Mouse (Mus musculus) CH12.LX (cell line): Measurements from ENCODE around the gene Wdr63. TPM values are rescaled to one million over a fixed set of nuclear protein-coding genes. Genes with fewer than 3 reads are reported as not detected.

Experiments
- DNase-seq: peaks from one replicate; pipeline ENCODE4 v3.0.0-alpha.2; 2013; ENCODE audit errors: extremely low read depth
- H3K27ac ChIP-seq: 2 replicates; pipeline ENCODE4 v1.5.1; 2012; ENCODE audit warnings: low read depth, mild to moderate bottlenecking, control low read depth, moderate library complexity; ENCODE audit not compliant: insufficient read depth
- H3K27me3 ChIP-seq: replicated peaks from 2 replicates; pipeline ENCODE3; 2012; ENCODE audit warnings: inconsistent platforms
- H3K36me3 ChIP-seq, 2 experiments: replicated peaks in 1 of 2; 2 replicates each; pipeline versions ENCODE3 to v1.6.1; 2012; ENCODE audit warnings: inconsistent platforms in 1 of 2, low read length in 1 of 2, mild to moderate bottlenecking in 1 of 2, mixed read lengths in 1 of 2, moderate library complexity in 1 of 2; ENCODE audit not compliant: control insufficient read depth in 1 of 2, insufficient read depth in 1 of 2
- H3K4me1 ChIP-seq, 2 experiments: 2 replicates each; pipeline ENCODE4 v1.6.1; 2012; ENCODE audit warnings: inconsistent platforms in 1 of 2, moderate library complexity in 1 of 2; ENCODE audit not compliant: insufficient read depth in 2 of 2, control insufficient read depth in 1 of 2
- H3K4me2 ChIP-seq: 2 replicates; pipeline ENCODE4 v1.6.1; 2012; ENCODE audit warnings: low read depth, mild to moderate bottlenecking, control low read depth; ENCODE audit not compliant: poor library complexity, insufficient read depth, severe bottlenecking
- H3K4me3 ChIP-seq, 3 experiments: fragments of 150-350 bp in 1 of 3; sonication (generic) in 1 of 3; replicated peaks in 1 of 3; 2 replicates each; pipeline versions ENCODE3 to v1.5.1; 2011 to 2012; ENCODE audit warnings: low read depth in 2 of 3, low read length in 2 of 3, mild to moderate bottlenecking in 2 of 3, moderate library complexity in 2 of 3, control low read depth in 1 of 3, improper control_type of control experiment in 1 of 3, inconsistent platforms in 1 of 3, mixed read lengths in 1 of 3; ENCODE audit not compliant: poor library complexity in 1 of 3
- H3K79me2 ChIP-seq: replicated peaks from 2 replicates; pipeline ENCODE4 v1.6.1; 2012; ENCODE audit warnings: mild to moderate bottlenecking, moderate library complexity; ENCODE audit not compliant: control insufficient read depth, poor library complexity, insufficient read depth, severe bottlenecking; ENCODE audit errors: extremely low read depth
- H3K9ac ChIP-seq: 2 replicates; pipeline ENCODE4 v1.6.1; 2012; ENCODE audit warnings: low read depth, mild to moderate bottlenecking, control low read depth, moderate library complexity; ENCODE audit not compliant: insufficient read depth
- H3K9me3 ChIP-seq: replicated peaks from 2 replicates; pipeline ENCODE3; 2012; ENCODE audit warnings: low read length, inconsistent platforms, mixed read lengths
- BHLHE40 ChIP-seq: IDR thresholded peaks from 2 replicates; pipeline ENCODE4 v1.6.1; 2011; ENCODE audit warnings: mild to moderate bottlenecking, low read depth, low read length, improper control_type of control experiment
- CHD1 ChIP-seq: IDR thresholded peaks from 2 replicates; pipeline ENCODE4 v1.6.1; 2012; ENCODE audit warnings: low read depth, low read length, improper control_type of control experiment, inconsistent platforms
- CHD2 ChIP-seq: IDR thresholded peaks from 2 replicates; pipeline ENCODE4 v1.6.1; 2011; ENCODE audit warnings: low read length, improper control_type of control experiment
- E2F4 ChIP-seq: IDR thresholded peaks from 2 replicates; pipeline ENCODE4 v1.6.1; 2011; ENCODE audit warnings: low read depth, low read length, improper control_type of control experiment; ENCODE audit not compliant: insufficient replicate concordance
- ELF1 ChIP-seq: IDR thresholded peaks from 2 replicates; pipeline ENCODE4 v1.6.1; 2014; ENCODE audit warnings: low read depth, mild to moderate bottlenecking, inconsistent platforms, low read length, improper control_type of control experiment
- EP300 ChIP-seq: IDR thresholded peaks from 2 replicates; pipeline ENCODE4 v1.6.1; 2011; ENCODE audit warnings: low read length, improper control_type of control experiment
- ETS1 ChIP-seq: conservative IDR thresholded peaks from 2 replicates; pipeline ENCODE4 v1.6.1; 2012; ENCODE audit warnings: low read depth, mild to moderate bottlenecking, inconsistent platforms, low read length, improper control_type of control experiment, moderate library complexity
- GABPA ChIP-seq: IDR thresholded peaks from 2 replicates; pipeline ENCODE4 v1.6.1; 2012; ENCODE audit warnings: low read depth, low read length, improper control_type of control experiment, inconsistent platforms; ENCODE audit not compliant: insufficient replicate concordance
- HCFC1 ChIP-seq: IDR thresholded peaks from 2 replicates; pipeline ENCODE4 v1.6.1; 2012; ENCODE audit warnings: low read depth, mild to moderate bottlenecking, inconsistent platforms, low read length, improper control_type of control experiment
- IRF4 ChIP-seq: IDR thresholded peaks from 2 replicates; pipeline ENCODE4 v1.6.1; 2014; ENCODE audit warnings: low read depth, mild to moderate bottlenecking, inconsistent platforms, low read length, improper control_type of control experiment
- JUN ChIP-seq: IDR thresholded peaks from 2 replicates; pipeline ENCODE4 v1.6.1; 2011; ENCODE audit warnings: low read depth, mild to moderate bottlenecking, low read length, improper control_type of control experiment, moderate library complexity; ENCODE audit not compliant: insufficient read depth
- JUND ChIP-seq: conservative IDR thresholded peaks from 2 replicates; pipeline ENCODE4 v1.6.1; 2011; ENCODE audit warnings: low read depth, low read length, improper control_type of control experiment
- KAT2A ChIP-seq: IDR thresholded peaks from 2 replicates; pipeline ENCODE4 v1.6.1; 2012; ENCODE audit warnings: low read length, improper control_type of control experiment, inconsistent platforms; ENCODE audit not compliant: insufficient replicate concordance
- MAFK ChIP-seq: IDR thresholded peaks from 2 replicates; pipeline ENCODE4 v1.6.1; 2011; ENCODE audit warnings: low read length, improper control_type of control experiment; ENCODE audit not compliant: insufficient replicate concordance
- MAX ChIP-seq: IDR thresholded peaks from 2 replicates; pipeline ENCODE4 v1.6.1; 2011; ENCODE audit warnings: low read length, improper control_type of control experiment
- MAZ ChIP-seq: IDR thresholded peaks from 2 replicates; pipeline ENCODE4 v1.6.1; 2012; ENCODE audit warnings: low read depth, mild to moderate bottlenecking, inconsistent platforms, low read length, improper control_type of control experiment, moderate library complexity
- MEF2A ChIP-seq: IDR thresholded peaks from 2 replicates; pipeline ENCODE4 v1.6.1; 2014; ENCODE audit warnings: low read depth, mild to moderate bottlenecking, inconsistent platforms, low read length, improper control_type of control experiment, borderline replicate concordance
- MYC ChIP-seq: IDR thresholded peaks from 2 replicates; pipeline ENCODE4 v1.6.1; 2011; ENCODE audit warnings: low read depth, mild to moderate bottlenecking, improper control_type of control experiment, low read length
- PAX5 ChIP-seq: IDR thresholded peaks from 2 replicates; pipeline ENCODE4 v1.6.1; 2012; ENCODE audit warnings: low read length, inconsistent platforms, mixed read lengths
- POLR2A ChIP-seq: IDR thresholded peaks from 2 replicates; pipeline ENCODE4 v1.6.1; 2011; ENCODE audit warnings: low read depth, mild to moderate bottlenecking, improper control_type of control experiment, low read length
- POLR2AphosphoS2 ChIP-seq: IDR thresholded peaks from 2 replicates; pipeline ENCODE4 v1.6.1; 2011; ENCODE audit warnings: low read depth, low read length, improper control_type of control experiment
- RAD21 ChIP-seq: IDR thresholded peaks from 2 replicates; pipeline ENCODE4 v1.6.1; 2011; ENCODE audit warnings: low read depth, mild to moderate bottlenecking, low read length, improper control_type of control experiment, moderate library complexity
- RCOR1 ChIP-seq: conservative IDR thresholded peaks from 2 replicates; pipeline ENCODE4 v1.6.1; 2012; ENCODE audit warnings: low read depth, mild to moderate bottlenecking, inconsistent platforms, low read length, improper control_type of control experiment
- SIN3A ChIP-seq: IDR thresholded peaks from 2 replicates; pipeline ENCODE4 v1.6.1; 2012; ENCODE audit warnings: low read length, improper control_type of control experiment, inconsistent platforms
- SMC3 ChIP-seq: IDR thresholded peaks from 2 replicates; pipeline ENCODE4 v1.6.1; 2011; ENCODE audit warnings: low read depth, low read length, improper control_type of control experiment
- TBP ChIP-seq: conservative IDR thresholded peaks from 2 replicates; pipeline ENCODE4 v1.6.1; 2011; ENCODE audit warnings: low read depth, low read length, improper control_type of control experiment
- TCF12 ChIP-seq: IDR thresholded peaks from 2 replicates; pipeline ENCODE4 v1.6.1; 2014; ENCODE audit warnings: low read depth, mild to moderate bottlenecking, inconsistent platforms, low read length, improper control_type of control experiment
- UBTF ChIP-seq: IDR thresholded peaks from 2 replicates; pipeline ENCODE4 v1.6.1; 2012; ENCODE audit warnings: low read depth, mild to moderate bottlenecking, inconsistent platforms, low read length, improper control_type of control experiment, moderate library complexity
- USF1 ChIP-seq: IDR thresholded peaks from 2 replicates; pipeline ENCODE4 v1.6.1; 2014; ENCODE audit warnings: low read depth, mild to moderate bottlenecking, inconsistent platforms, low read length, improper control_type of control experiment
- USF2 ChIP-seq: conservative IDR thresholded peaks from 2 replicates; pipeline ENCODE4 v1.6.1; 2011; ENCODE audit warnings: low read depth, low read length, improper control_type of control experiment
- ZC3H11A ChIP-seq: IDR thresholded peaks from 2 replicates; pipeline ENCODE4 v1.6.1; 2012; ENCODE audit warnings: low read depth, mild to moderate bottlenecking, inconsistent platforms, low read length, improper control_type of control experiment
- ZKSCAN1 ChIP-seq: IDR thresholded peaks from 2 replicates; pipeline ENCODE4 v1.6.1; 2012; ENCODE audit warnings: low read depth, inconsistent platforms, low read length, improper control_type of control experiment, borderline replicate concordance
- ZMIZ1 ChIP-seq: IDR thresholded peaks from 2 replicates; pipeline ENCODE4 v1.6.1; 2012; ENCODE audit warnings: low read depth, mild to moderate bottlenecking, inconsistent platforms, low read length, improper control_type of control experiment
- ZNF384 ChIP-seq: IDR thresholded peaks from 2 replicates; pipeline ENCODE4 v1.6.1; 2012; ENCODE audit warnings: low read depth, low read length, improper control_type of control experiment, inconsistent platforms
- dilution Hi-C: fragments of 300-500 bp; cut with MboI; formaldehyde crosslinking; loops from 2 replicates; pipeline ENCODE4 v1.14.3; 2020; ENCODE audit warnings: low sequenced_read_pairs; ENCODE audit not compliant: extremely low pct_unique_long_range_greater_than_20kb, extremely low pct_ligation_motif_present
- in situ Hi-C: fragments of 300-500 bp; cut with MboI; formaldehyde crosslinking; loops from 3 replicates; pipeline ENCODE4 v1.14.3; 2019; ENCODE audit warnings: low sequenced_read_pairs, low pct_ligation_motif_present, low pct_unique_long_range_greater_than_20kb, mixed read lengths
- polyA plus RNA-seq: library from polyadenylated mRNA; unstranded; fragments of >175 nt; gene quantifications from 2 replicates; pipeline ENCODE4 v1.2.1, GENCODE M21; 2012; ENCODE audit warnings: low read depth; ENCODE audit not compliant: insufficient read length
- total RNA-seq, 2 experiments: library from RNA; depleted of rRNA; stranded (reverse); fragments of 300-350 nt in 1 of 2; fragments of >200 nt in 1 of 2; gene quantifications; 2 replicates each; pipeline ENCODE4 v1.2.3; 2012 to 2014

Gene Wdr63
- total and polyA plus RNA-seq, 3 experiments = not detected

DNA sequence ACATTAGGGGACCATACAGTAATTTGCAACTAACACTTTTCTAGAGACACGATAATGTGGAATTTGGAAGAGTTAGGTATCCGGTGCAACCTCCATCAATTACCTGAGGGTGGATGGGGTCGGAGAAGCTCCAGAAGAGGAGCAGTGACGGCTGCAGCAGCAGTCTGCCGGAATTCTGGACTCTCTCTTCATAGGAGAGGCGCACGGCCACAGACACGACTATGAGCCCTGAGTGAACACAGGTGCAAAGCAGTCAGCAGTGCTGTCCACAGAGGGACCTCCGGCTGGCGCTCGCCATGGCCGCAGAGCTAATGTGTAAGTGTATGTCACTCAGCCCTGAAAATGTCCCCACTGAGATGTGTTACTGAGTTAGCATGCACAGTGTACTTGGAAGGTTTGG, 27.7 kb downstream of the Wdr63 start:
- TF ChIP-seq ZMIZ1 (no peak), PAX5 (no peak), BHLHE40 (no peak), IRF4 (no peak)
- H3K27me3 ChIP-seq = no peaks in the 10 kb centered on the region
- H3K27ac ChIP-seq = no peak overlapping the region
- no peaks in the 10 kb centered on the region for H3K4me1 ChIP-seq
- peaks cover 5% of the 10 kb centered on the region for H3K9me3 ChIP-seq
- no peak overlapping the region for H3K4me2 ChIP-seq
- H3K36me3 ChIP-seq = no peaks in the 10 kb centered on the region
- in situ Hi-C loops = no loop called here
- dilution Hi-C loops = no loop called here
- H3K4me3 ChIP-seq = no peak overlapping the region
- H3K9ac ChIP-seq = no peak overlapping the region
- no peaks in the 10 kb centered on the region for H3K79me2 ChIP-seq
- DNase-seq = no peak

DNA sequence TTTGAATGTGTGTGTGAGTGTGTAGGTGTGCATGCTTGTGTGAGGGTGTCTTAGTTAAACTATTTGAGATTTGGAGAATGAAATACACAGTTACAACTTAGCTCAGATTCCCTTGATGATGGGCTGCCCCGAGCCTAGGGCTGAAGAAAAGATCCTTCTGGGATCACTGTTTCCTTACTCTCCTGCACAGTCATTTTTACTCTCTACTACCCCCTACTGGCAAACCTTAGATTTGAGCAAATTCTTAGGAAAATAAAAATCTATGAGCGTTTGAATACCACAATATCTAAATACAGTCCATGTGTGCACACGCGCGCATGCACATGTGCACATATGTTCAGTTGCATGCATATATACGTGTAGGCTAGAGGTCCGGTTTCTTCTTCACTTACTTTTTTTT, 35.1 kb downstream of the Wdr63 start:
- Histone ChIP-seq H3K4me1 (peaks cover 0 to 7% of the 10 kb centered on the region in 2 experiments; a peak in 1 of 4 replicates), H3K4me2 (peak overlapping the region; percentile 45), H3K27me3 (no peaks in the 10 kb centered on the region), H3K4me3 (no peak overlapping the region), H3K9ac (no peak overlapping the region), H3K9me3 (no peaks in the 10 kb centered on the region), H3K27ac (no peak overlapping the region), H3K79me2 (no peaks in the 10 kb centered on the region), H3K36me3 (no peaks in the 10 kb centered on the region)
- dilution Hi-C loops = no loop called here
- in situ Hi-C loops = no loop called here
- DNase-seq = peak; percentile 62
- peak; percentile 55 for TF ChIP-seq RAD21
- no peak for TF ChIP-seq JUN
- TF ChIP-seq SMC3 = peak; percentile 73
- TF ChIP-seq PAX5 = no peak
- peak; percentile 64 for TF ChIP-seq BHLHE40
- TF ChIP-seq CHD1 = no peak
- no peak for TF ChIP-seq SIN3A
- no peak for TF ChIP-seq MYC
- no peak for TF ChIP-seq USF1
- no peak for TF ChIP-seq ETS1
- peak; percentile 28; the same call in 1 of the 2 replicates for TF ChIP-seq JUND
- 0 out of 2 replicates have a peak, but pooled peaks have one; percentile 17 for TF ChIP-seq IRF4
- TF ChIP-seq ZMIZ1 = no peak
- TF ChIP-seq MAX = no peak
- TF ChIP-seq USF2 = no peak
- TF ChIP-seq MAZ = no peak
- TF ChIP-seq TCF12 = no peak
- no peak for TF ChIP-seq KAT2A
- no peak for TF ChIP-seq TBP
- TF ChIP-seq ZNF384 = peak; percentile 60; the same call in 1 of the 2 replicates
- TF ChIP-seq RCOR1 = no peak
- TF ChIP-seq HCFC1 = no peak
- no peak for TF ChIP-seq CHD2
- TF ChIP-seq ZKSCAN1 = no peak
- no peak for TF ChIP-seq EP300
- TF ChIP-seq MEF2A = no peak
- TF ChIP-seq UBTF = no peak
- no peak for TF ChIP-seq POLR2AphosphoS2
- TF ChIP-seq MAFK = no peak
- no peak for TF ChIP-seq POLR2A
- TF ChIP-seq E2F4 = no peak
- TF ChIP-seq ZC3H11A = no peak
- TF ChIP-seq GABPA = no peak
- no peak for TF ChIP-seq ELF1
